Mouse (Mus musculus) midbrain, embryonic 14.5 days (tissue): ENCODE data around the gene Krtap19-1. TPM values are rescaled to one million over a fixed set of nuclear protein-coding genes. Genes with fewer than 3 reads are reported as not detected.

Experiments
- ATAC-seq: fragments of 200-750 bp; cut with Nextera tagmentation; 2 replicates; pipeline ENCODE4 v1.8.0; 2017; ENCODE audit warnings: moderate number of reproducible peaks, moderate library complexity; ENCODE audit not compliant: low FRiP score, low TSS enrichment
- DNase-seq: peaks from one replicate; pipeline ENCODE4 v3.0.0-alpha.2; 2015
- H3K27ac ChIP-seq: fragments of 300-500 bp; sonication (generic); replicated peaks from 2 replicates; pipeline ENCODE4 v1.5.1; 2014; ENCODE audit warnings: mild to moderate bottlenecking, low read depth, low read length, moderate library complexity
- H3K27me3 ChIP-seq: fragments of 300-500 bp; sonication (generic); 2 replicates; pipeline ENCODE4 v1.6.1; 2014; ENCODE audit warnings: low read length, control low read depth, mixed read lengths; ENCODE audit not compliant: control insufficient read depth, insufficient read depth
- H3K36me3 ChIP-seq: fragments of 300-500 bp; sonication (generic); 2 replicates; pipeline ENCODE4 v1.6.1; 2014; ENCODE audit warnings: low read length, control low read depth; ENCODE audit not compliant: control insufficient read depth, insufficient read depth
- H3K4me1 ChIP-seq: fragments of 300-500 bp; sonication (generic); 2 replicates; pipeline ENCODE4 v1.6.1; 2014; ENCODE audit warnings: mild to moderate bottlenecking, antibody characterized with exemption, low read length, control low read depth; ENCODE audit not compliant: control insufficient read depth, insufficient read depth
- H3K4me2 ChIP-seq: fragments of 300-500 bp; sonication (generic); 2 replicates; pipeline ENCODE4 v1.6.1; 2014; ENCODE audit warnings: mild to moderate bottlenecking, low read length, moderate library complexity
- H3K4me3 ChIP-seq: fragments of 300-500 bp; sonication (generic); replicated peaks from 2 replicates; pipeline ENCODE4 v1.5.1; 2014; ENCODE audit warnings: low read depth, low read length
- H3K9ac ChIP-seq: fragments of 300-500 bp; sonication (generic); replicated peaks from 2 replicates; pipeline ENCODE4 v1.6.1; 2014; ENCODE audit warnings: mild to moderate bottlenecking, low read length, moderate library complexity
- H3K9me3 ChIP-seq: fragments of 300-500 bp; sonication (generic); 2 replicates; pipeline ENCODE4 v1.6.1; 2016; ENCODE audit warnings: low read length, control low read depth, mixed read lengths; ENCODE audit not compliant: control insufficient read depth
- WGBS: fragments of 180-500 bp; shearing (Covaris S2); extraction: QIAGEN DNeasy Blood & Tissue Kit; methylation state at CpG from one replicate; pipeline ENCODE4 v1.1.7; 2014; 5-methylcytosine and 5-hydroxymethylcytosine counted together
- polyA plus RNA-seq: library from polyadenylated mRNA; unstranded; fragments of >200 nt; fragmentation: Nextera tagmentation; extraction: Ambion mirVana; gene quantifications from 2 replicates; pipeline ENCODE4 v1.2.1, GENCODE M21; 2014

Gene Krtap19-1
- polyA plus RNA-seq, 1 experiment from 2014 or later, result not detected

GRCm38 (mm10) chr16:88847363-88847762 lies 21.8 kb downstream of the Krtap19-1 start:
- H3K4me2 ChIP-seq, result no peak overlapping the region
- no peak for ATAC-seq
- no peak overlapping the region for H3K4me3 ChIP-seq
- no peak overlapping the region for H3K9ac ChIP-seq
- WGBS, result 92% methylated on average over 1 of the region's 1 CpGs
- no peaks in the 10 kb centered on the region for H3K4me1 ChIP-seq
- H3K36me3 ChIP-seq, result no peaks in the 10 kb centered on the region
- no peak overlapping the region for H3K27ac ChIP-seq
- DNase-seq, result no peak
- H3K9me3 ChIP-seq, result no peaks in the 10 kb centered on the region
- H3K27me3 ChIP-seq, result no peaks in the 10 kb centered on the region

- Histone ChIP-seq H3K27me3 (no peaks in the 10 kb centered on the region), H3K9ac (no peak overlapping the region), H3K4me1 (no peaks in the 10 kb centered on the region), H3K36me3 (no peaks in the 10 kb centered on the region), H3K27ac (no peak overlapping the region), H3K9me3 (no peaks in the 10 kb centered on the region), H3K4me3 (no peak overlapping the region), H3K4me2 (no peak overlapping the region)
- DNase-seq (no peak), ATAC-seq (no peak)
- WGBS, result 81% methylated on average over 3 of the region's 3 CpGs
These were observed 42.2 kb downstream of the Krtap19-1 start for GRCm38 (mm10) chr16:88826978-88827377.

GRCm38 (mm10) chr16:88826095-88826652 lies 43.0 kb downstream of the Krtap19-1 start, which contains the start of gene Krtap14:
TSS of gene Krtap14 (minus strand) at chr16:88826145.
- no peaks in the 10 kb centered on the region for H3K4me1 ChIP-seq
- ATAC-seq (no peak), DNase-seq (no peak)
- WGBS, result 91% methylated on average over 9 of the region's 9 CpGs
- no peak within 1 kb of the TSS for H3K4me3 ChIP-seq
- H3K27me3 ChIP-seq, result no peaks in the 10 kb centered on the region
- H3K27ac ChIP-seq, result no peak within 1 kb of the TSS
- H3K36me3 ChIP-seq, result no peaks in the 10 kb centered on the region
- H3K9ac ChIP-seq, result no peak within 1 kb of the TSS
- H3K4me2 ChIP-seq, result no peak within 1 kb of the TSS
- no peaks in the 10 kb centered on the region for H3K9me3 ChIP-seq

- ATAC-seq (peak; percentile 27; the same call in 1 of the 2 replicates), DNase-seq (peak; percentile 50)
- Histone ChIP-seq H3K4me2 (no peak overlapping the region), H3K27ac (no peak overlapping the region), H3K27me3 (no peaks in the 10 kb centered on the region), H3K4me3 (no peak overlapping the region), H3K36me3 (no peaks in the 10 kb centered on the region), H3K9ac (no peak overlapping the region), H3K9me3 (no peaks in the 10 kb centered on the region), H3K4me1 (no peaks in the 10 kb centered on the region)
- WGBS, result 82% methylated on average over 3 of the region's 3 CpGs
These were observed 45.5 kb downstream of the Krtap19-1 start for GRCm38 (mm10) chr16:88823736-88824135.

GRCm38 (mm10) chr16:88820066-88820465 lies 49.1 kb downstream of the Krtap19-1 start, which contains the start of gene Krtap15:
TSS of gene Krtap15 (plus strand) at chr16:88820215.
- ATAC-seq (no peak), DNase-seq (no peak)
- no peaks in the 10 kb centered on the region for H3K4me1 ChIP-seq
- H3K27me3 ChIP-seq, result no peaks in the 10 kb centered on the region
- H3K36me3 ChIP-seq, result no peaks in the 10 kb centered on the region
- no peak within 1 kb of the TSS for H3K27ac ChIP-seq
- WGBS, result 83% methylated on average over 3 of the region's 3 CpGs
- no peak within 1 kb of the TSS for H3K9ac ChIP-seq
- H3K4me3 ChIP-seq, result no peak within 1 kb of the TSS
- H3K4me2 ChIP-seq, result no peak within 1 kb of the TSS
- no peaks in the 10 kb centered on the region for H3K9me3 ChIP-seq

Other genes starting within 250 kb of the Krtap19-1 start
- not detected in 2 replicates for gene 2310079G19Rik, start 241.7 kb downstream of the Krtap19-1 start, polyA plus RNA-seq
- gene Krtap26-1, start 221.6 kb downstream of the Krtap19-1 start, polyA plus RNA-seq, result not detected in 2 replicates
- not detected in 2 replicates for gene Krtap27-1, start 197.7 kb downstream of the Krtap19-1 start, polyA plus RNA-seq
- not detected in 2 replicates for gene 2310061N02Rik, start 161.4 kb downstream of the Krtap19-1 start, polyA plus RNA-seq
- gene Krtap13-1, start 140.5 kb downstream of the Krtap19-1 start, polyA plus RNA-seq, result not detected in 2 replicates
- not detected in 2 replicates for gene Krtap13, start 117.8 kb downstream of the Krtap19-1 start, polyA plus RNA-seq
- not detected in 2 replicates for gene 2310034C09Rik, start 110.6 kb downstream of the Krtap19-1 start, polyA plus RNA-seq
- gene 2310057N15Rik, start 95.2 kb downstream of the Krtap19-1 start, polyA plus RNA-seq, result not detected in 2 replicates
- not detected in 2 replicates for gene Gm5965, start 91.5 kb downstream of the Krtap19-1 start, polyA plus RNA-seq
- gene Gm20741, start 57.2 kb downstream of the Krtap19-1 start, polyA plus RNA-seq, result not detected in 2 replicates
- gene Krtap15, start 49.2 kb downstream of the Krtap19-1 start, polyA plus RNA-seq, result not detected in 2 replicates
- not detected in 2 replicates for gene Krtap14, start 43.3 kb downstream of the Krtap19-1 start, polyA plus RNA-seq
- not detected in 2 replicates for gene Krtap19-2, start 4.9 kb upstream of the Krtap19-1 start, polyA plus RNA-seq
- gene Krtap19-3, start 8.6 kb upstream of the Krtap19-1 start, polyA plus RNA-seq, result not detected in 2 replicates
- gene Krtap19-4, start 15.7 kb upstream of the Krtap19-1 start, polyA plus RNA-seq, result not detected in 2 replicates
- not detected in 2 replicates for gene Krtap19-5, start 27.0 kb upstream of the Krtap19-1 start, polyA plus RNA-seq
- gene Krtap19-9b, start 62.9 kb upstream of the Krtap19-1 start, polyA plus RNA-seq, result not detected in 2 replicates
- gene Krtap16-3, start 93.5 kb upstream of the Krtap19-1 start, polyA plus RNA-seq, result not detected in 2 replicates
- not detected in 2 replicates for gene Krtap22-2, start 141.3 kb upstream of the Krtap19-1 start, polyA plus RNA-seq
- gene Gm10229, start 145.9 kb upstream of the Krtap19-1 start, polyA plus RNA-seq, result not detected in 2 replicates
- not detected in 2 replicates for gene Krtap6-1, start 162.3 kb upstream of the Krtap19-1 start, polyA plus RNA-seq
- not detected in 2 replicates for gene Gm10228, start 172.1 kb upstream of the Krtap19-1 start, polyA plus RNA-seq
- gene Krtap6-5, start 178.5 kb upstream of the Krtap19-1 start, polyA plus RNA-seq, result not detected in 2 replicates
- not detected in 2 replicates for gene 1110025L11Rik, start 194.6 kb upstream of the Krtap19-1 start, polyA plus RNA-seq
- gene Krtap6-3, start 214.6 kb upstream of the Krtap19-1 start, polyA plus RNA-seq, result not detected in 2 replicates